12 mouse cellular contexts compared by ENCODE assay signal in the genomic region with DNA sequence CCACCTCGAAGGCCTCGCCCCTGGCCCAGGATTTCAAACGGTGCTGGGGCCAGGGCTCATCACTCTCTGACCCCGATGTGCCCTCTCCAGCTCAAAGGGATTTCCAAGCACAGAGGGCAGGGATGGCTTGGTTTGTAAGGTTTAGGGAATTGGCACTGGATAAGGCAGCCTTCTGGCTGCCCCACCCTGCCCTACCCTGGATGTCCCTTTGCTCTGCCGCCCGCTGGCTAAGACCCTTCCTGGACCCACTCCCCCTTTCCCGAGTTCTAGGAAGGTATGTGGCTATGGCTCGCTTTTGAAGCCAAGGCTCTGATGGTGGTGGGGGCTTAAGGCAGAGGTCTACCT. TPM values are rescaled to one million over a fixed set of nuclear protein-coding genes. Genes with fewer than 3 reads are reported as not detected.
DNase-seq lines count a peak whose midpoint lies in the region; ATAC-seq and TF ChIP-seq lines count a peak whose summit lies in the region.
"Had no signal": no experiment of that assay in that cellular context is flagged by ENCODE, and none has a peak within 500 bp of the region (broad histone marks: within the 10 kb centered on the region; RNA-seq: fewer than 3 reads in every experiment).

No protein-coding gene starts in this region.

- H3K36me3 ChIP-seq in kidney, embryonic 15.5 days = no peaks in the 10 kb centered on the region
- no peaks in the 10 kb centered on the region for H3K36me3 ChIP-seq in embryonic facial prominence, embryonic 14.5 days (ENCODE audit: control insufficient read depth, insufficient read depth, low read length)
- no peaks in the 10 kb centered on the region for H3K36me3 ChIP-seq in hindbrain, embryonic 15.5 days
- no peaks in the 10 kb centered on the region for H3K36me3 ChIP-seq in midbrain, embryonic 16.5 days (ENCODE audit: control insufficient read depth, insufficient read depth, low read length)

- no peak overlapping the region for H3K27ac ChIP-seq in kidney, embryonic 15.5 days
- no peak overlapping the region; the same call in 1 of the 2 replicates for H3K27ac ChIP-seq in embryonic facial prominence, embryonic 14.5 days (replicated peaks; ENCODE audit: low read depth, low read length)
- no peak overlapping the region for H3K27ac ChIP-seq in hindbrain, embryonic 15.5 days (replicated peaks)
- no peak overlapping the region for H3K27ac ChIP-seq in midbrain, embryonic 16.5 days (ENCODE audit: low read length)
- H3K27ac ChIP-seq in gastrocnemius, adult 2 months = no peak overlapping the region

- H3K4me2 ChIP-seq in kidney, embryonic 15.5 days = peak overlapping the region; percentile 61
- peak overlapping the region; percentile 52 for H3K4me2 ChIP-seq in embryonic facial prominence, embryonic 14.5 days (ENCODE audit: low read depth, low read length)
- peak overlapping the region; percentile 49 for H3K4me2 ChIP-seq in hindbrain, embryonic 15.5 days
- H3K4me2 ChIP-seq in midbrain, embryonic 16.5 days (ENCODE audit: low read length) = peak overlapping the region; percentile 23

- peaks cover 18% of the 10 kb centered on the region for H3K4me1 ChIP-seq in kidney, embryonic 15.5 days
- peaks cover 12% of the 10 kb centered on the region; the same call in 1 of the 2 replicates for H3K4me1 ChIP-seq in embryonic facial prominence, embryonic 14.5 days (ENCODE audit: control insufficient read depth, insufficient read depth, low read length)
- peaks cover 14% of the 10 kb centered on the region for H3K4me1 ChIP-seq in hindbrain, embryonic 15.5 days (replicated peaks)
- peaks cover 4% of the 10 kb centered on the region; the same call in 1 of the 2 replicates for H3K4me1 ChIP-seq in midbrain, embryonic 16.5 days (ENCODE audit: control insufficient read depth, insufficient read depth, low read length)

- no peak for TF ChIP-seq CTCF in gastrocnemius, adult 2 months (IDR thresholded peaks at IDR 0.05)

- DNase-seq in kidney, postnatal 14 days = no peak
- DNase-seq in embryonic facial prominence, embryonic 14.5 days (ENCODE audit: low spot score) = no peak
- DNase-seq in testis, postnatal 10 days (ENCODE audit: low spot score) = no peak
- DNase-seq in ovary, postnatal 14 days (ENCODE audit: low spot score) = no peak
- DNase-seq in gastrocnemius, adult 2 months = no peak
- DNase-seq: adrenal gland, adult 2 months; cerebellum, postnatal 25 days; kidney, postnatal 36 days had no signal

- peak overlapping the region; percentile 29 for H3K4me3 ChIP-seq in kidney, embryonic 15.5 days (replicated peaks)
- H3K4me3 ChIP-seq in embryonic facial prominence, embryonic 14.5 days (ENCODE audit: low read depth, low read length) = peak overlapping the region; percentile 23; the same call in 1 of the 2 replicates
- H3K4me3 ChIP-seq in hindbrain, embryonic 15.5 days = no peak overlapping the region
- no peak overlapping the region for H3K4me3 ChIP-seq in midbrain, embryonic 16.5 days (ENCODE audit: low read depth, low read length)
- H3K4me3 ChIP-seq in gastrocnemius, adult 2 months = no peak overlapping the region

- H3K9me3 ChIP-seq in kidney, embryonic 15.5 days (replicated peaks) = no peaks in the 10 kb centered on the region
- 0 out of 2 replicates have a peak, but pooled peaks cover 3% of the 10 kb centered on the region for H3K9me3 ChIP-seq in embryonic facial prominence, embryonic 14.5 days (ENCODE audit: control insufficient read depth, low read length)
- no peaks in the 10 kb centered on the region for H3K9me3 ChIP-seq in hindbrain, embryonic 15.5 days
- H3K9me3 ChIP-seq in midbrain, embryonic 16.5 days (replicated peaks; ENCODE audit: control insufficient read depth, low read length, poor library complexity, severe bottlenecking) = peaks cover 3% of the 10 kb centered on the region

- H3K27me3 ChIP-seq in kidney, embryonic 15.5 days = peaks cover 16% of the 10 kb centered on the region
- no peaks in the 10 kb centered on the region for H3K27me3 ChIP-seq in embryonic facial prominence, embryonic 14.5 days (replicated peaks; ENCODE audit: control insufficient read depth, insufficient read depth, low read length)
- H3K27me3 ChIP-seq in hindbrain, embryonic 15.5 days = peaks cover 49% of the 10 kb centered on the region
- peaks cover 6% of the 10 kb centered on the region for H3K27me3 ChIP-seq in midbrain, embryonic 16.5 days (ENCODE audit: control insufficient read depth, insufficient read depth, low read depth, low read length)
- H3K27me3 ChIP-seq: CH12.LX had no signal

- H3K9ac ChIP-seq in kidney, embryonic 15.5 days = no peak overlapping the region
- H3K9ac ChIP-seq in embryonic facial prominence, embryonic 14.5 days (ENCODE audit: low read depth, low read length) = peak overlapping the region; percentile 55
- no peak overlapping the region for H3K9ac ChIP-seq in hindbrain, embryonic 15.5 days
- H3K9ac ChIP-seq in midbrain, embryonic 16.5 days (ENCODE audit: low read depth, low read length) = no peak overlapping the region

- ATAC-seq in kidney, embryonic 15.5 days (replicated peaks; ENCODE audit: low FRiP score) = peak; percentile 40; the same call in 1 of the 2 replicates
- peak; percentile 11; the same call in 1 of the 2 replicates for ATAC-seq in embryonic facial prominence, embryonic 14.5 days (ENCODE audit: low read depth)
- peak; percentile 27; the same call in 1 of the 2 replicates for ATAC-seq in hindbrain, embryonic 15.5 days (ENCODE audit: low FRiP score, low read depth)
- 0 out of 2 replicates have a peak, but pooled peaks have one; percentile 42 for ATAC-seq in midbrain, embryonic 16.5 days

- intact Hi-C loops in gastrocnemius, adult 2 months (cut with DNase I) = no loop called here

- WGBS in kidney, embryonic 15.5 days = 25% methylated on average over 8 of the region's 8 CpGs
- WGBS in embryonic facial prominence, embryonic 14.5 days = 9% methylated on average over 8 of the region's 8 CpGs
- 16% methylated on average over 8 of the region's 8 CpGs for WGBS in hindbrain, embryonic 15.5 days
- 8% methylated on average over 8 of the region's 8 CpGs for WGBS in midbrain, embryonic 16.5 days

RNA-seq across cellular contexts. Expression of gene Tifab, which starts 30.4 kb away (rescaled TPM):
- 2.1 and 2.4 TPM in 2 replicates for polyA plus RNA-seq in kidney, embryonic 15.5 days (2015; fragmentation: Nextera tagmentation; extraction: Ambion mirVana)
- 0.93 and 0.98 TPM in 2 replicates for polyA plus RNA-seq in embryonic facial prominence, embryonic 14.5 days (2014; fragmentation: Nextera tagmentation; extraction: Ambion mirVana)
- 0.95 and 1.4 TPM in 2 replicates for polyA plus RNA-seq in hindbrain, embryonic 15.5 days (2015; fragmentation: Nextera tagmentation; extraction: Ambion mirVana)
- polyA plus RNA-seq in midbrain, embryonic 16.5 days (2015; fragmentation: Nextera tagmentation; extraction: Ambion mirVana) = 0.91 and 0.93 TPM in 2 replicates
- under 1 TPM; 0.18 to 0.28 TPM for total RNA-seq in gastrocnemius, adult 2 months (2021)

RNA-seq across cellular contexts. Expression of gene Neurog1, which starts 42.9 kb away (rescaled TPM):
- not detected in 2 replicates for polyA plus RNA-seq in kidney, embryonic 15.5 days (2015; fragmentation: Nextera tagmentation; extraction: Ambion mirVana)
- 1.7 and 2.2 TPM in 2 replicates for polyA plus RNA-seq in embryonic facial prominence, embryonic 14.5 days (2014; fragmentation: Nextera tagmentation; extraction: Ambion mirVana)
- polyA plus RNA-seq in hindbrain, embryonic 15.5 days (2015; fragmentation: Nextera tagmentation; extraction: Ambion mirVana) = 1.5 and 16.1 TPM in 2 replicates
- polyA plus RNA-seq in midbrain, embryonic 16.5 days (2015; fragmentation: Nextera tagmentation; extraction: Ambion mirVana) = 2.3 and 3.2 TPM in 2 replicates
- not detected for total RNA-seq in gastrocnemius, adult 2 months (2021)
- total RNA-seq: adrenal gland, adult 2 months; CH12.LX had no signal
- polyA plus RNA-seq: adrenal gland, adult 2 months had no signal

Comparison
In these comparisons a context has a peak if more than half of its experiments do, and no peak if none do; other contexts are left out.
1. H3K4me3 ChIP-seq: peak in kidney, embryonic 15.5 days (single experiment) and embryonic facial prominence, embryonic 14.5 days (single experiment); none in hindbrain, embryonic 15.5 days (single experiment), midbrain, embryonic 16.5 days (single experiment) and gastrocnemius, adult 2 months (single experiment).
2. Peak in every context shown above with its lines, with median percentiles within 50 percentile points of each other: ATAC-seq and H3K4me2 ChIP-seq.